ENCODE assay signal across 23 mouse cellular contexts in genomic region chr13:24646324-24646723, GRCm38 (mm10).
DNase-seq lines count a peak whose midpoint lies in the region; ATAC-seq lines count a peak whose summit lies in the region.
"Had no signal": no experiment of that assay in that cellular context is flagged by ENCODE, and none has a peak within 500 bp of the region (broad histone marks: within the 10 kb centered on the region; RNA-seq: fewer than 3 reads in every experiment).

No protein-coding gene starts in this region.

- ATAC-seq in granulocyte monocyte progenitor cell, adult 5-6 weeks (replicated peaks; ENCODE audit: poor library complexity, severe bottlenecking): peak; percentile 77
- ATAC-seq in megakaryocyte progenitor cell, adult 5-6 weeks (replicated peaks; ENCODE audit: poor library complexity): peak; percentile 58
- ATAC-seq: CD4-positive, CD25-positive, alpha-beta regulatory T cell, adult 4 months; forebrain, embryonic 14.5 days; forebrain, postnatal 0 days had no signal

- intact Hi-C loops in heart, postnatal 14 days (cut with DNase I): no loop called here

- peak; percentile 88 for DNase-seq in 416B (ENCODE audit: low read depth)
- peak; percentile 41 for DNase-seq in NIH3T3 (ENCODE audit: low read depth)
- no peak for DNase-seq in right cerebral cortex, adult 2 months (ENCODE audit: low spot score in 2 of 2)
- DNase-seq in heart, postnatal 14 days: no peak
- no peak for DNase-seq in cerebellum, postnatal 36 days
- no peak for DNase-seq in lung, postnatal 14 days
- DNase-seq: adrenal gland, postnatal 10 days; adrenal gland, postnatal 36 days; B cell, adult 2 months; cerebellum, adult 18-20 months; cerebellum, adult 9-10 months; cerebellum, postnatal 14 days; embryo, embryonic 11 days; forebrain, postnatal 0 days; gastrocnemius, postnatal 25 days; heart, adult 11 months; heart, postnatal 10 days; heart, postnatal 4 days; kidney, adult 11 months had no signal

Comparison
In these comparisons a context has a peak if more than half of its experiments do, and no peak if none do; other contexts are left out.
1. DNase-seq: peak in 416B (single experiment) and NIH3T3 (single experiment); none in right cerebral cortex, adult 2 months (0 of 2), heart, postnatal 14 days (0 of 2), cerebellum, postnatal 36 days (0 of 2) and lung, postnatal 14 days (single experiment).